Mouse (Mus musculus) adrenal gland (tissue): ENCODE measurements around the gene Smc1b.
"Not testable (repeated sequence)": the region's sequence is repeated elsewhere in the genome, so short reads cannot be mapped to it uniquely, and the experiment has no call there.

Source experiments
- intact Hi-C: fragments of 180-260 bp; cut with DNase I; formaldehyde crosslinking; loops from one replicate; pipeline ENCODE4 v1.15.1; 2025

Smc1b gene

DNA sequence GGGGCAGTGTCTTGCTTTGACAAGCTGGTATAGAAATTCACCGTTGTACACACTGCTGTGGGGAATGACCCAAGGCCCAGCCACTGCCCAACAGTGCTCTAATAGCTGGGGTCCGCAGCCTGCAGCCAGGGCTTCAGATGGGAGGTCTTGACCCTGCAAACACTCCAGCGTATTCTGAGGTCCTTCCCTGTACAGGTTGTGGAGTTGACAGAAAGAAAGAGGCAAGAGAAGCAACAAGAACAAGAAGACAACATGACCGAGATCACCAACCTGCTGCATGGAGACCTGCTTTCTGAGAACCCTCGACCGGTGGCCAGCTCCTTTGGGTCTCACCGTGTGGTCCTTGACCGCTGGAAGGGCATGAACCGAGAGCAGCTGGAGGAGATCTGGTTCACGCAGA lies 9.5 kb upstream of the Smc1b start:
- intact Hi-C loops, result loop anchor here (10.0 kb wide), 1 partner anchor 424 kb away; no protein-coding TSS in a partner anchor

- intact Hi-C loops, result no loop called here
Observed at GRCm38 (mm10) chr15:85135143-85135542, 3.4 kb upstream of the Smc1b start.

DNA sequence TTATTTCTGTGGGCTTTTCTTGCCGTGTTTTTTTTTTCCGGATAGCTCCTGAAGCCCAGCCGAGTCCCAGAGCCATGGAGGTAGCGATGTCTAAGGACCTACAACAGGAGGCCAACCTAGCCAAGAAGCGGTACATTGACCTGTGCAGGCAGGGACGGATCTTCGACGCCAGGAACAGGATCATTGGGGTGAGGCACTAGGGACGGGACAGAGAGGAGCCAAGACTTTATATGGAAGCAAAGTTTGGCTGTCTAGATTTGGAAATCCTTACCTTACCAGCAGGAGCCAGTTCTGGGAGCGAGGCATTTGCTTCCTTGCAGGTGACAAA lies 393 bp upstream of the Smc1b start:
- intact Hi-C loops, result no loop called here

- intact Hi-C loops, result no loop called here
Observed at GRCm38 (mm10) chr15:85085641-85086040, 46.1 kb downstream of the Smc1b start.

DNA sequence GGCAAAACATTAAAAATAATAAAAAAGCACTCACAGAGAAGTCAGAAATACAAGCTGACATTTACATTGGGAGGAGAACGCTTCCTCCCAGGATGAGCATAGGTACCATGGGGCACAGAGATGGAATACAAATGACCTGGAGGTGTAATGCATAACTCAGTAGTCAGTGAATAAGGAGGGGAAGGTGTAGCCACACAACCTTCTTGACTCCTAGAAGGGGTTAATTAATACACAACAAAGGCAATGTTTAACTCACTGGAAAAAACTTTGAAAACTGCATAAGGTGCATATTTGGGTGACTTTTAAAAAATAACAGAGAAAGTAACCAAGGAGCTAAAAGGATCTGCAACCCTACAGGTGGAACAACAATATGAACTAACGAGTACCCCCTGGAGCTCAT lies 59.1 kb downstream of the Smc1b start:
- intact Hi-C loops, result loop anchor here (5.0 to 10.0 kb wide), 2 partner anchors 55 to 138 kb away; partner anchors contain the start of gene Upk3a

GRCm38 (mm10) chr15:85070561-85070960 lies 61.2 kb downstream of the Smc1b start:
- intact Hi-C loops, result loop anchor here (1.0 to 10.0 kb wide), 3 partner anchors 53 to 136 kb away; partner anchors contain the start of gene Upk3a

GRCm38 (mm10) chr15:85063421-85063820 lies 68.3 kb downstream of the Smc1b start:
- intact Hi-C loops, result no loop called here

DNA sequence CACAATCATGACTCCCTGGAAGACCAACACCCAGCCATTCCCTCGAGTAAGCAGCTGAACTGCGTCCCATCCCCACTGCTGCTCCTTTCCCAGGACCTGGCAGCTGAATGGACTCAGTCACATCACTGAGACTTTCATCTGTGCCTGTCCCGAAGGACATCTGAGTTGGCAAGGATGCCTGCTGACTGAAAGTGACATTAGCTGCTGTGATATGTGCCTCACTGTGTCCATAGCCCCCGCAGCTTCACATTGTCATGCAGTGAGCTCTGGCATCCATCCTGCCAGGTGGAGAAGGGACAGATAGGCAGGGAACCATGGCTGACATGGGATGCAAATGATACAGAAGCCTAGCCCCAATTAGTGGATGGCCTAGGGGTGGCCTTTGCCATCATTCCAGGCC lies 76.6 kb downstream of the Smc1b start:
- intact Hi-C loops, result no loop called here

DNA sequence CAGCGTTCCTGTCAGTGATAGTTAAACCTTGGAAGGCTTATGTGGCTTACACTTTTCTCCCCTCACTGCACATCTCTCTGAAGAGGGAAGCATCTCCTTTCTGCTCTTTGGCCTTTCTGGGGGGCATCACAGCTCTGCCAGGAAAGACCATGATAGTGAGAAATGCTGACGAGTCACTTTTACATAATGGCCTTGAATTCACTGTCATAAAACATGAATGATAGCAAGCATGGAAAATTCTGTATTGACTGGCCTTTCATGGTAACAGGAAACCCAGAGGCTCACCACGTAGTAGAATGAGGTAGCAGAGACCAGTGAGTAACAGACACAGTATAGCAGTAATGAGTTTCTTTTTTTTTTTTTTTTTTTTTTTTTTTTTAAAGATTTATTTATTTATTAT lies 77.7 kb downstream of the Smc1b start:
- intact Hi-C loops, result no loop called here

DNA sequence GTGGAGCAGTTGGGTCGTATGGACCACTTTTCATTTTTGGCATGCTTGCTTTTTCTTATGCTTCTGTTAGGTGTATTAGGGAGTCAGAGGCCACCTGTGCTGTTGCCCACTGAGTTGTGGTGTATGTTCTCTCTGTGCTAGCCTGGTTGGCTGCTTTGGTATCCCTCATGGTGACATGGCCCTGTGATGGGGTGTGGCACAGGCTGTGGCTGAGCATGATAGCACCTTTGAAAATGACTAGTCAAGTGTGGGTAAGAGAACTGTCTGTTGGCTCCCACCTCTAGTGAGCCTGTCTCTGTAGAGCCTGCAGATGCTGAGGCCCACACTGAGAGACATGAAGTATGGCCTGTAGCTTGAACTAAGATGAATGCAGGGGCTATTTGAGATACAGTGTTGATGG lies 82.0 kb downstream of the Smc1b start:
- intact Hi-C loops, result no loop called here

GRCm38 (mm10) chr15:85047865-85048264 lies 83.9 kb downstream of the Smc1b start:
- intact Hi-C loops, result no loop called here

- intact Hi-C loops, result no loop called here
Observed at GRCm38 (mm10) chr15:85046230-85046950, 85.4 kb downstream of the Smc1b start.

DNA sequence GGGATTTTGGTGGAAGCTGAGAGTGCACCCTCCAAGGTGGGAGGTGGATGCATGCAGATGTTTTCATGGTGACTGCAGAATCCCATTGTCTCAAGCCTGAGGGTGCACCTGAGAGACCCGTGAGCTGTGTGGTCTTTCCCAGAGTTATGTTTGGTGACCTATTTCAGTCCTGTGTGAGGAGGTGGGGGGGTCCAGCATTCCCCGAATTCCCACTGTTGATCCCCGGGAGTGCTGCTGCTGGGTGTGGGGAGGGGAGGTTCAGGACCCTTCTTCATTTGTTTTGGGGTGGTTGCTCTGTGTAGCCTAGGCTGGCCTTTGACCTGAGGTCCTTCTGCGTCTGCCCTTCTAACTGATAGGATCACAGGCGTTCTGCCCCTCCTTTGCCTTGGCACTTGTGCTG lies 88.0 kb downstream of the Smc1b start:
- intact Hi-C loops, result loop anchor here (5.0 kb wide), 1 partner anchor 41 kb away; no protein-coding TSS in a partner anchor

GRCm38 (mm10) chr15:85043116-85043515 lies 88.6 kb downstream of the Smc1b start:
- intact Hi-C loops, result loop anchor here (5.0 kb wide), 1 partner anchor 41 kb away; no protein-coding TSS in a partner anchor

GRCm38 (mm10) chr15:85042361-85042954 lies 89.3 kb downstream of the Smc1b start:
- intact Hi-C loops, result loop anchor here (5.0 kb wide), 1 partner anchor 40 kb away; no protein-coding TSS in a partner anchor

GRCm38 (mm10) chr15:85041546-85042225 lies 90.1 kb downstream of the Smc1b start:
- intact Hi-C loops, result loop anchor here (5.0 kb wide), 1 partner anchor 39 kb away; no protein-coding TSS in a partner anchor

GRCm38 (mm10) chr15:85037343-85037690 lies 94.4 kb downstream of the Smc1b start:
- intact Hi-C loops, result no loop called here

DNA sequence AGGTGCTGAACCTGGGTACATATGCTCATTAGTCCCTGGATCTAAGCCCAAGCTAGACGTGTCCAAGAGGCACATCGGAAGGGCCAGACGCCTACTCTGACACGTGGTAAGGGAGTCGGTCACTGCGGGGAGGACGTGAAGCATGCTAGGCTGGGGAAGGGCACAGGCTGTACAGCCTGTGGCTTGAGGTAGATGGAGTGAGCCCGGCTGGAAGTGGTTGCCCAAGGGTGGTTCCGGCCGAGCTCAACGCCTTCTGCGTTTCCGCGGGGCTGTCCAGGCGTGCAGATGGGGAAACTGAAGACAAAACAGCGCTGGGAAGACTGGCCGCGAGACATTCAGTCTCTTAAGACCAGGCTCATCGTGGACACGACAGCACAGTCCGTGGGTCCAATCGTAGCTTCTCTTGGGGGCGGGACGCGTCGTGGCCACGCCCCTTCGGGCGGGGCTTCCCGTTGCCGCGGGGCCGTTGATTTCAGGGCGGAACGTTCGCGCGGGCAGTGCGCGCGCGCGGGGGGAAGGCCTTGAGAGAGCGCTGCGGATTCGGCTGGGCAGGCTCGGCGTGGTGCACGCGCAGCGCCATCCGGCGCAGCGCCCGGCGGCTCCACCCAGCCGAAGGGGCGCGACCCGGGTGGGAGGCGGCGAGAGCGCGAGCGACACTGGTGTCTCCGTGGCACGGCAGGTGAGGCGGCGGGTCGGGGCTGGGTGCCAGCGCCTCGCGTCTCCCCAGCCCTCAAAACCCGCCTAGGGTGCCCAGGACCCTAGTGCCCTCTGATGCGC lies 95.0 kb downstream of the Smc1b start:
- intact Hi-C loops, result no loop called here

GRCm38 (mm10) chr15:85033916-85034315 lies 97.8 kb downstream of the Smc1b start:
- intact Hi-C loops, result not testable (repeated sequence)

- intact Hi-C loops, result no loop called here
Observed at GRCm38 (mm10) chr15:85031866-85032265, 99.9 kb downstream of the Smc1b start.

GRCm38 (mm10) chr15:85030643-85031042 lies 101.1 kb downstream of the Smc1b start:
- intact Hi-C loops, result not testable (repeated sequence)
